Mouse (Mus musculus): ENCODE results near the gene Cd164.

Cd164 gene

GRCm38 (mm10) chr10:41500941-41501340 is 18.3 kb upstream of the Cd164 start:
- no peak for DNase-seq (ENCODE audit: low spot score in 2 of 2)

- DNase-seq (ENCODE audit: low spot score in 2 of 2), result no peak
Measured at GRCm38 (mm10) chr10:41504996-41505395, 14.2 kb upstream of the Cd164 start.

GRCm38 (mm10) chr10:41505446-41505845 is 13.8 kb upstream of the Cd164 start:
- DNase-seq (ENCODE audit: low spot score in 2 of 2), result peak in 1 of 2 experiments; percentile 58

GRCm38 (mm10) chr10:41509160-41509559 is 10.1 kb upstream of the Cd164 start:
- no peak for DNase-seq (ENCODE audit: low spot score in 2 of 2)

- DNase-seq (ENCODE audit: low spot score in 2 of 2), result no peak
Measured at GRCm38 (mm10) chr10:41514301-41514700, 4.9 kb upstream of the Cd164 start.

- no peak for DNase-seq (ENCODE audit: low spot score in 2 of 2)
Measured at GRCm38 (mm10) chr10:41514921-41515320, 4.3 kb upstream of the Cd164 start.

GRCm38 (mm10) chr10:41518508-41518980 is 670 bp upstream of the Cd164 start:
- peak; percentile 75 for DNase-seq (ENCODE audit: low spot score in 2 of 2)

- peak; percentile 48 to 50 for DNase-seq (ENCODE audit: low spot score in 2 of 2)
Measured at GRCm38 (mm10) chr10:41519640-41520409, 611 bp downstream of the Cd164 start.

GRCm38 (mm10) chr10:41520410-41520673 is 1.1 kb downstream of the Cd164 start:
- DNase-seq (ENCODE audit: low spot score in 2 of 2), result no peak

GRCm38 (mm10) chr10:41523386-41523785 is 4.2 kb downstream of the Cd164 start:
- DNase-seq (ENCODE audit: low spot score in 2 of 2), result no peak

GRCm38 (mm10) chr10:41525696-41526095 is 6.5 kb downstream of the Cd164 start:
- DNase-seq (ENCODE audit: low spot score in 2 of 2), result no peak

GRCm38 (mm10) chr10:41529972-41530371 is 10.8 kb downstream of the Cd164 start:
- no peak for DNase-seq (ENCODE audit: low spot score in 2 of 2)

- DNase-seq (ENCODE audit: low spot score in 2 of 2), result no peak
Measured at GRCm38 (mm10) chr10:41535991-41536390, 16.8 kb downstream of the Cd164 start.

GRCm38 (mm10) chr10:41536714-41537113 is 17.5 kb downstream of the Cd164 start:
- no peak for DNase-seq (ENCODE audit: low spot score in 2 of 2)

- no peak for DNase-seq (ENCODE audit: low spot score in 2 of 2)
Measured at GRCm38 (mm10) chr10:41537226-41537982, 18.2 kb downstream of the Cd164 start.

- DNase-seq (ENCODE audit: low spot score in 2 of 2), result no peak
Measured at GRCm38 (mm10) chr10:41537983-41538330, 18.7 kb downstream of the Cd164 start.

GRCm38 (mm10) chr10:41538986-41539385 is 19.8 kb downstream of the Cd164 start:
- no peak for DNase-seq (ENCODE audit: low spot score in 2 of 2)

- DNase-seq (ENCODE audit: low spot score in 2 of 2), result no peak
Measured at GRCm38 (mm10) chr10:41542057-41542456, 22.8 kb downstream of the Cd164 start.

- no peak for DNase-seq (ENCODE audit: low spot score in 2 of 2)
Measured at GRCm38 (mm10) chr10:41543439-41543838, 24.2 kb downstream of the Cd164 start.

GRCm38 (mm10) chr10:41543844-41544243 is 24.6 kb downstream of the Cd164 start:
- DNase-seq (ENCODE audit: low spot score in 2 of 2), result no peak

GRCm38 (mm10) chr10:41544481-41545190 is 25.4 kb downstream of the Cd164 start:
- DNase-seq (ENCODE audit: low spot score in 2 of 2), result no peak

- no peak for DNase-seq (ENCODE audit: low spot score in 2 of 2)
Measured at GRCm38 (mm10) chr10:41545224-41545755, 26.1 kb downstream of the Cd164 start.

All from urinary bladder, postnatal 36 days (tissue).